ENCODE assay signal across 21 mouse cellular contexts in genomic region chr13:32040822-32041221, GRCm38 (mm10).
"Had no signal": no experiment of that assay in that cellular context is flagged by ENCODE, and none has a peak within 500 bp of the region (broad histone marks: within the 10 kb centered on the region; RNA-seq: fewer than 3 reads in every experiment).

No protein-coding gene starts in this region.

- H3K4me3 ChIP-seq: limb, embryonic 12.5 days; limb, embryonic 15.5 days; megakaryocyte, embryonic 14.5 days; midbrain, embryonic 10.5 days; midbrain, embryonic 13.5 days; myocyte; neural tube, embryonic 13.5 days; stomach, embryonic 15.5 days had no signal

- H3K9me3 ChIP-seq: limb, embryonic 12.5 days; limb, embryonic 15.5 days; megakaryocyte, embryonic 14.5 days; midbrain, embryonic 10.5 days; midbrain, embryonic 13.5 days; neural tube, embryonic 13.5 days; stomach, embryonic 15.5 days had no signal

- ATAC-seq: lung, postnatal 0 days; midbrain, embryonic 13.5 days; midbrain, embryonic 16.5 days had no signal

- H3K4me1 ChIP-seq: limb, embryonic 15.5 days; midbrain, embryonic 10.5 days; neural tube, embryonic 13.5 days; stomach, embryonic 15.5 days had no signal

- H3K27me3 ChIP-seq: megakaryocyte, embryonic 14.5 days; midbrain, embryonic 13.5 days; neural tube, embryonic 13.5 days; stomach, embryonic 15.5 days had no signal

- DNase-seq: kidney, adult 18-20 months; kidney, adult 9 months; kidney, postnatal 14 days; kidney, postnatal 4 days; left cerebral cortex, postnatal 4 days; lung, embryonic 14.5 days; retina, postnatal 1 day; right cerebral cortex, postnatal 25 days; spleen, adult 18-20 months; thymus, postnatal 36 days had no signal

- H3K27ac ChIP-seq: limb, embryonic 12.5 days; limb, embryonic 15.5 days; macrophage; midbrain, embryonic 10.5 days; midbrain, embryonic 13.5 days; neural tube, embryonic 13.5 days; stomach, embryonic 15.5 days had no signal

- H3K4me2 ChIP-seq: limb, embryonic 12.5 days; limb, embryonic 15.5 days; lung, embryonic 14.5 days; midbrain, embryonic 13.5 days; neural tube, embryonic 13.5 days; stomach, embryonic 15.5 days had no signal

- H3K36me3 ChIP-seq: limb, embryonic 12.5 days; limb, embryonic 15.5 days; midbrain, embryonic 10.5 days; midbrain, embryonic 13.5 days; neural tube, embryonic 13.5 days; stomach, embryonic 15.5 days had no signal

- H3K9ac ChIP-seq: limb, embryonic 12.5 days; limb, embryonic 15.5 days; lung, embryonic 14.5 days; midbrain, embryonic 13.5 days; neural tube, embryonic 13.5 days; stomach, embryonic 15.5 days had no signal
